Mouse (Mus musculus) spleen, postnatal 4 days (tissue): ENCODE data around the gene Vwa5b1.
A peak's percentile ranks its signal among the peaks of the same experiment; 100 is the strongest.

ENCODE experiments used
- DNase-seq, 2 experiments: peaks; one replicate each; pipeline ENCODE4 v3.0.0; 2022; ENCODE audit warnings: low spot score in 2 of 2

Vwa5b1 gene

GRCm38 (mm10) chr4:138578406-138578805, 57.3 kb downstream of the Vwa5b1 start:
- DNase-seq: no peak

- no peak for DNase-seq
Measured at GRCm38 (mm10) chr4:138576661-138577060, 59.0 kb downstream of the Vwa5b1 start.

GRCm38 (mm10) chr4:138574800-138575606, 60.7 kb downstream of the Vwa5b1 start:
- DNase-seq: no peak

GRCm38 (mm10) chr4:138569928-138570327, 65.8 kb downstream of the Vwa5b1 start:
- no peak for DNase-seq

GRCm38 (mm10) chr4:138568275-138568674, 67.4 kb downstream of the Vwa5b1 start:
- DNase-seq: no peak

GRCm38 (mm10) chr4:138561986-138562385, 73.7 kb downstream of the Vwa5b1 start:
- DNase-seq: peak; percentile 39 to 79

- DNase-seq: no peak
Measured at GRCm38 (mm10) chr4:138555531-138555930, 80.2 kb downstream of the Vwa5b1 start.

- no peak for DNase-seq
Measured at GRCm38 (mm10) chr4:138554934-138555333, 80.8 kb downstream of the Vwa5b1 start.

GRCm38 (mm10) chr4:138554302-138554701, 81.4 kb downstream of the Vwa5b1 start:
- no peak for DNase-seq

- no peak for DNase-seq
Measured at GRCm38 (mm10) chr4:138553516-138553933, 82.2 kb downstream of the Vwa5b1 start.

- no peak for DNase-seq
Measured at GRCm38 (mm10) chr4:138553116-138553515, 82.6 kb downstream of the Vwa5b1 start.

- DNase-seq: no peak
Measured at GRCm38 (mm10) chr4:138551601-138552000, 84.1 kb downstream of the Vwa5b1 start.

GRCm38 (mm10) chr4:138550557-138550956, 85.1 kb downstream of the Vwa5b1 start:
- no peak for DNase-seq

GRCm38 (mm10) chr4:138548960-138549359, 86.7 kb downstream of the Vwa5b1 start:
- no peak for DNase-seq

GRCm38 (mm10) chr4:138548124-138548561, 87.5 kb downstream of the Vwa5b1 start:
- no peak for DNase-seq

- no peak for DNase-seq
Measured at GRCm38 (mm10) chr4:138547556-138547955, 88.1 kb downstream of the Vwa5b1 start.

- DNase-seq: no peak
Measured at GRCm38 (mm10) chr4:138547041-138547440, 88.6 kb downstream of the Vwa5b1 start.

GRCm38 (mm10) chr4:138546241-138546640, 89.4 kb downstream of the Vwa5b1 start:
- DNase-seq: no peak

- DNase-seq: no peak
Measured at GRCm38 (mm10) chr4:138543177-138543576, 92.5 kb downstream of the Vwa5b1 start.

- no peak for DNase-seq
Measured at GRCm38 (mm10) chr4:138538084-138538449, 97.6 kb downstream of the Vwa5b1 start.

- no peak for DNase-seq
Measured at GRCm38 (mm10) chr4:138537210-138538083, 98.2 kb downstream of the Vwa5b1 start.

- no peak for DNase-seq
Measured at GRCm38 (mm10) chr4:138535610-138536009, 100.1 kb downstream of the Vwa5b1 start.

- no peak for DNase-seq
Measured at GRCm38 (mm10) chr4:138533877-138534276, 101.8 kb downstream of the Vwa5b1 start.
